Mouse (Mus musculus): ENCODE data around the gene Pex3.
"Not testable (repeated sequence)": the region's sequence is repeated elsewhere in the genome, so short reads cannot be mapped to it uniquely, and the experiment has no call there.

Gene Pex3

DNA sequence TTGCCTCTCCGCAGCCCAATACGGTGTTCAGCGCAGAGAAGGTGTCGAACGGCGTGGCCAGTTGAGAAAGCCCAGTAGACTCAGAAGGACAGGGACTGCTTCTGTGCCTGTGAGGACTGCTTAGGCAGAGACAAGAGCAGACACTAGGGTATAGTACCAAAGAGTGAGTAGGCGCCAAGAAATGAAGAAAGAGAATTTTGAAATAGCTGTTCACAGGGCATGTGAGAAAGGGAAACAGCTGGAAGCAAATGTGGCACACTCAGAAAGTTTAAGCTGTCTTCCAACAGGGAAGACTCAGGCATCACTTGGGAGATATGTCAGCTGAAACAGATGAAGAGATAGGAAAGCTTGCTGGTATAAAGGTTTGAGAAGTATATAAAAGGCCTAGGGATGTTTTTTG, 16.2 kb downstream of the Pex3 start:
- no peak for DNase-seq (ENCODE audit: low spot score)

GRCm38 (mm10) chr10:13534751-13535150, 18.2 kb downstream of the Pex3 start:
- no peak for DNase-seq (ENCODE audit: low spot score)

DNA sequence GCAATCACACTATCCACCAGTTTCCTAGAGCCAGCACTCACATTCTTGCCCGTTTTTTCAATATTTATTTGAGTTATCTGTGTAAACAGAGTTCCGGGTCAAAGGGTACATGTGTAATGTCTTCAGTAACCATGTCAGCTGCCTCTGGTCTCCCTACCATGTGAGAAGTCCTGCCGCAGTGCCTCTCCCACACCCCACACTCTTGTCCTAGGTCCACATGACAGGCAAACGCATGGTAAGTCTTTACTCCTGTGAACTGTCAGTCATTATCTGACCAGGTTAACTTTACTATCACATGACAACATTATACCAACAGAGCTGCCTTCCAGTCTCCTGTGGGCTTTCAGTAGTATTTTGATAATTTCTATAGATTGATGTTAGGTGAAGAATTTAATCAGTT, 24.8 kb downstream of the Pex3 start:
- no peak for DNase-seq (ENCODE audit: low spot score)

DNA sequence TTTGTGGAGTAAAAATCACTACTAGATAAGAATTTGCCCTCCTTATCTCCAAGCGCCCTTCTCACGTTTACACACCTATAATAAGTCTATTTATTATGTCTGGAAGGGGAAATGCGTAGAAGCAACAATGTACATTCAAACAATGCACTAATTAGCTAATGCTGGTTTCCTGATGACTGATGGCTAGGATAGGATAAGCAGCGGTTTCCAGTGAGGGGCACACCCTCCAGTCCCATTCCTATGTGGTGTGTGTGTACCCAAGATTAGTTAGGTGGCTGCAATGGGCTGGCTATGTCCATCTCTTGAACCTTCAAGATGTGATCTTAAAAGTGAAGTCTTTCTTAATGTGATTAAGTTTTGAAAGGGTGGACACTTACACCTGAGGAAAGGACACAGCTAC, 31.1 kb downstream of the Pex3 start:
- no peak for DNase-seq (ENCODE audit: low spot score)

GRCm38 (mm10) chr10:13502371-13502770, 50.6 kb downstream of the Pex3 start:
- no peak for DNase-seq (ENCODE audit: low spot score)

DNA sequence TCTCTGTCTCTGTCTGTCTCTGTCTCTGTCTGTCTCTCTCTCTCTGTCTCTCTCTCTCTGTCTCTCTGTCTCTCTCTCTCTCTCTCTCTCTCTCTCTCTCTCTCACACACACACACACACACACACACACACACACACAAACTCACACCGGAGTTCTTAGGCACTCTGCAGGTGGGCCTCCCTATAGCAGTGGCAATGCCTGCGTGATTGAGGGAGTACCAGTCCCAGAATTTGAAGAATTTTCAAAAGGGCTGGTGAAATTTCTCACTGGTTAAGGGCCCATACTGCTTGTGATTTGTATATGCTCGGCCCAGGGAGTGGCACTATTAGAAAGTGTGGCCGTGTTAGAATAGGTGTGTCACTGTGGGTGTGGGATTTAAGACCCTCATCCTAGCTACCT, 51.4 kb downstream of the Pex3 start:
- DNase-seq (ENCODE audit: low spot score), result not testable (repeated sequence)

- peak; percentile 88 for DNase-seq (ENCODE audit: low spot score)
These were observed 51.9 kb downstream of the Pex3 start for GRCm38 (mm10) chr10:13500938-13501496.

- DNase-seq (ENCODE audit: low spot score), result no peak
These were observed 52.5 kb downstream of the Pex3 start for GRCm38 (mm10) chr10:13500473-13500872.

- no peak for DNase-seq (ENCODE audit: low spot score)
These were observed 53.6 kb downstream of the Pex3 start, which contains the start of gene Fuca2 for GRCm38 (mm10) chr10:13499331-13499730. Gene Fuca2 (plus strand): TSS chr10:13499540.

DNA sequence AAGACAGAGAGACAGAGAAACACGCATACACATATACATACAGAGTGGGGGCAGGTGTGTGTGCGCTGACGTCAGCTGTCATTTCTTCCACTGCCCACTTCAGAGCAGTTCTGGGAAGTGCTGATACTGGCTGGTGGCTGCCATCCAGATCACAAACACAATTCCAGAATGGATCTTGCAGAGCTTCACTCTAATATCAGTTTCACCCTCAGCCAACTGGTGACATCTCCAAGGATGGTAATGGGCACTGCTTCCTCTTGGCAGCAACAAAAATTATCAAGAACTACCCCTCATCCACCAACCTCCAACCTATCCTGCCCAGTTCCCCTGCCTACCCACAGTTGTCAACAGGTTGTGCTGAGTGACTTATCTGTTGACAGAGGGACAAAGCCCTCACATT, 56.6 kb downstream of the Pex3 start:
- DNase-seq (ENCODE audit: low spot score), result no peak

DNA sequence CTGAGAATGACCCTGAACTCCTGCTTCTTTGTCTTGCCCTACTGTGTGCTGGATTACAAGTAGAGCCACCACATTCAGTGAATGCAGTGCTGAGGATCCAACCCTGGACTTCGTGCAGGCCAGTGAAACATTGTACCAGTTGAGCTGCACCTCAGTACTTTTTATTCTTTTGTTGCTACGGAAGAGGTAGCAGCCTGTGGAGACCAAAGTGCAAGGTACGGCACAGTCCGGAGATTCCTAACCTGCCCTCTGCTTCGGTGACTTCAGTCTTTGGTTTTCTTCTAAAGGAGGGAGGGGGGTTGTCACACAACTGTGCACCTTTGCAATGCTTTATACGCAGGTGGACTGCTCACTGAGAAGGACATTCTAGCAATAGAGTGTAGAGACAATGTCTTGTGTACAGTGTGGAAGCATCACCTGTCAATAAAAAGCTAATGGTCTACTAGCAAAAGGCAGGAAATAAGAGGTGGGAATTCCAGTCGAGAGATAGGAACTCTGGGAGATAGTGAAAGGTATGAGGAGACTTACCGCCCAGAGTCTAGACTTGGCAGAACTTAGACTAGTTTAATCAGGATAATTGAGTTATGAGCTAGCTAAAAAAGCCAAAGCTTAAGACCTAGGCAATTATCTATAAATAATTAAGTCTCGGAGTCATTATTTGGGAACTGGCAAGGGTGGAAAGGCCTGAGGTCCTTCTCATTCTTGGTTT, 58.8 kb downstream of the Pex3 start:
- DNase-seq (ENCODE audit: low spot score), result no peak

GRCm38 (mm10) chr10:13489671-13490070, 63.3 kb downstream of the Pex3 start:
- no peak for DNase-seq (ENCODE audit: low spot score)

- no peak for DNase-seq (ENCODE audit: low spot score)
These were observed 67.0 kb downstream of the Pex3 start for GRCm38 (mm10) chr10:13485958-13486357.

DNA sequence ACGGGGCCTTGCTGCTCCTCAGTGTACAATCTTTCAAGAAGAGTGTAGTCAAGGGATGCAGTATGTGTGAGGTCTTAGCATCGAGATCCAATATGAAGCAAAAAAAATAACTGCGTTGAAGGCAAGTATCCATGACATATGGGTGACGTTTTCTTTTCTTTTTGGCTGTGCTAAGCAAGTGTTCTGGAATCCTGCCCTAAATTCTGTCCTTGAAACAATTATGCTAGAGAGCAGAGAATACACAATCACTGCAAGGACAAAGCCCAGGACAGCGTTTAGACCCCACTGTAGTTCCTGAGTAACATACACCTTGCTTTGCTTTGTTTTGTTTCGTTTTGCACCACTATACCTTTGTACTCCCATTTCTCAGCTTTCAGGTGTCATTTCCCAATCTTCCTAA, 73.6 kb downstream of the Pex3 start:
- DNase-seq (ENCODE audit: low spot score), result no peak

- DNase-seq (ENCODE audit: low spot score), result no peak
These were observed 77.8 kb downstream of the Pex3 start for GRCm38 (mm10) chr10:13475121-13475520.

- DNase-seq (ENCODE audit: low spot score), result no peak
These were observed 78.4 kb downstream of the Pex3 start for GRCm38 (mm10) chr10:13474568-13474955.
